Mouse (Mus musculus) left cerebral cortex, postnatal 14 days (tissue): ENCODE data around the gene H2-Eb1. TPM values are rescaled to one million over a fixed set of nuclear protein-coding genes. Genes with fewer than 3 reads are reported as not detected.

Source experiments
- DNase-seq, 2 experiments: peaks; one replicate each; pipeline ENCODE4 v3.0.0; 2021 to 2022; ENCODE audit warnings: low spot score in 2 of 2, mixed read lengths in 1 of 2
- intact Hi-C: fragments of 180-260 bp; cut with DNase I; formaldehyde crosslinking; loops from one replicate; pipeline ENCODE4 v1.15.1; 2025
- total RNA-seq, 2 experiments: library from RNA; stranded (reverse); gene quantifications; 2 replicates each; pipeline ENCODE4 v1.2.3; 2021

H2-Eb1 gene
- total RNA-seq, 2 experiments from 2014 or later: 0.99 to 2.4 TPM

GRCm38 (mm10) chr17:34354940-34355339, 49.3 kb downstream of the H2-Eb1 start:
- DNase-seq: no peak
- intact Hi-C loops: no loop called here

GRCm38 (mm10) chr17:34362954-34363546, 57.4 kb downstream of the H2-Eb1 start:
- no peak for DNase-seq
- intact Hi-C loops: no loop called here

- intact Hi-C loops: no loop called here
- DNase-seq: no peak
Measured at GRCm38 (mm10) chr17:34363676-34364310, 58.1 kb downstream of the H2-Eb1 start.

GRCm38 (mm10) chr17:34365031-34365430, 59.4 kb downstream of the H2-Eb1 start:
- DNase-seq: no peak
- intact Hi-C loops: no loop called here

Other genes with a start within 250 kb of the H2-Eb1 start
- under 1 TPM in 1 of 2 experiments, not detected in 1; 0.32 TPM for gene H2-Oa, start 213.5 kb upstream of the H2-Eb1 start, total RNA-seq
- gene H2-DMa, start 186.3 kb upstream of the H2-Eb1 start, total RNA-seq: 10 to 100 TPM; 25.8 to 29.1 TPM
- gene Brd2, start 183.2 kb upstream of the H2-Eb1 start, total RNA-seq: 100 to 1,000 TPM; 231 to 249 TPM
- gene H2-DMb2, start 162.6 kb upstream of the H2-Eb1 start, total RNA-seq: 1 to 10 TPM; 1.0 to 1.1 TPM
- 1 to 10 TPM; 1.1 to 1.6 TPM for gene H2-DMb1, start 152.8 kb upstream of the H2-Eb1 start, total RNA-seq
- gene Tap1, start 118.3 kb upstream of the H2-Eb1 start, total RNA-seq: 1 to 10 TPM; 2.1 to 2.8 TPM
- 1 to 10 TPM; 1.8 to 2.2 TPM for gene Psmb9, start 118.1 kb upstream of the H2-Eb1 start, total RNA-seq
- 1 to 10 TPM; 2.6 to 2.7 TPM for gene Psmb8, start 108.1 kb upstream of the H2-Eb1 start, total RNA-seq
- gene Tap2, start 102.3 kb upstream of the H2-Eb1 start, total RNA-seq: 1 to 10 TPM; 3.1 to 5.0 TPM
- gene H2-Ob, start 67.0 kb upstream of the H2-Eb1 start, total RNA-seq: under 1 TPM in 1 of 2 experiments, not detected in 1; 0.15 TPM
- gene H2-Ab1, start 48.2 kb upstream of the H2-Eb1 start, total RNA-seq: 1 to 10 TPM; 1.1 to 2.1 TPM
- gene H2-Aa, start 18.0 kb upstream of the H2-Eb1 start, total RNA-seq: 1 to 10 TPM; 1.6 to 1.7 TPM
- not detected for gene H2-Eb2, start 19.8 kb downstream of the H2-Eb1 start, total RNA-seq
- under 1 TPM; 0.62 to 0.91 TPM for gene Btnl2, start 49.0 kb downstream of the H2-Eb1 start, total RNA-seq
- not detected for gene Btnl1, start 71.3 kb downstream of the H2-Eb1 start, total RNA-seq
- gene BC051142, start 93.0 kb downstream of the H2-Eb1 start, total RNA-seq: 1 to 10 TPM; 4.9 to 5.6 TPM
- not detected for gene Btnl4, start 171.5 kb downstream of the H2-Eb1 start, total RNA-seq
- gene Btnl6, start 211.5 kb downstream of the H2-Eb1 start, total RNA-seq: not detected